Mouse (Mus musculus): ENCODE measurements around the gene Gm3252.
"Not testable (repeated sequence)": the region's sequence is repeated elsewhere in the genome, so short reads cannot be mapped to it uniquely, and the experiment has no call there.

Gene Gm3252

GRCm38 (mm10) chr14:4726038-4726880, at the start of gene Gm3252:
TSS of gene Gm3252 (plus strand) at chr14:4726775.
- DNase-seq (ENCODE audit: low spot score) = peak; percentile 3

GRCm38 (mm10) chr14:4708938-4709337, 17.6 kb upstream of the Gm3252 start, which contains the start of gene Gm7876:
TSS of gene Gm7876 (plus strand) at chr14:4709238.
- DNase-seq (ENCODE audit: low spot score) = not testable (repeated sequence)

- not testable (repeated sequence) for DNase-seq (ENCODE audit: low spot score)
These were observed 49.5 kb downstream of the Gm3252 start, which contains the start of gene Gm9602 for GRCm38 (mm10) chr14:4776037-4776436. TSS of gene Gm9602 (plus strand) at chr14:4776337.

Measured in embryo, embryonic 10 days (tissue).